Mouse (Mus musculus) adrenal gland, postnatal 36 days (tissue): Measurements from ENCODE around the gene Rnase9. TPM values are rescaled to one million over a fixed set of nuclear protein-coding genes. Genes with fewer than 3 reads are reported as not detected.

ENCODE experiments used
- total RNA-seq, 2 experiments: library from RNA; stranded (reverse); gene quantifications; 2 replicates each; pipeline ENCODE4 v1.2.3; 2021

The Rnase9 gene
- total RNA-seq, 2 experiments from 2014 or later, result not detected

Other genes with a start within 250 kb of the Rnase9 start
- not detected for gene Ccnb1ip1, start 234.1 kb downstream of the Rnase9 start, total RNA-seq
- 10 to 100 TPM; 24.1 to 24.4 TPM for gene Parp2, start 234.0 kb downstream of the Rnase9 start, total RNA-seq
- 10 to 100 TPM; 18.2 to 21.6 TPM for gene Tep1, start 171.3 kb downstream of the Rnase9 start, total RNA-seq
- gene Klhl33, start 144.4 kb downstream of the Rnase9 start, total RNA-seq, result under 1 TPM; 0.50 to 0.63 TPM
- 10 to 100 TPM; 42.9 to 57.8 TPM for gene Osgep, start 117.0 kb downstream of the Rnase9 start, total RNA-seq
- 10 to 100 TPM; 61.0 to 89.4 TPM for gene Apex1, start 116.9 kb downstream of the Rnase9 start, total RNA-seq
- 10 to 100 TPM; 58.5 to 65.6 TPM for gene Pip4p1, start 111.0 kb downstream of the Rnase9 start, total RNA-seq
- gene Pnp, start 110.8 kb downstream of the Rnase9 start, total RNA-seq, result 10 to 100 TPM; 43.1 to 45.2 TPM
- gene Gm49342, start 97.4 kb downstream of the Rnase9 start, total RNA-seq, result 10 to 100 TPM; 37.6 to 46.1 TPM
- 1 to 10 TPM; 2.1 to 2.9 TPM for gene Pnp2, start 85.9 kb downstream of the Rnase9 start, total RNA-seq
- under 1 TPM; 0.23 to 0.26 TPM for gene Rnase10, start 34.1 kb downstream of the Rnase9 start, total RNA-seq
- gene Rnase11, start 8.3 kb upstream of the Rnase9 start, total RNA-seq, result not detected
- gene Rnase12, start 15.8 kb upstream of the Rnase9 start, total RNA-seq, result not detected
- not detected for gene Olfr750, start 32.6 kb upstream of the Rnase9 start, total RNA-seq
- gene Rnase4, start 49.2 kb upstream of the Rnase9 start, total RNA-seq, result 10 to 100 TPM; 40.6 to 52.3 TPM
- 1 to 10 TPM; 5.5 to 5.8 TPM for gene Ang, start 49.3 kb upstream of the Rnase9 start, total RNA-seq
- not detected for gene Eddm3b, start 72.6 kb upstream of the Rnase9 start, total RNA-seq
- gene Rnase6, start 82.0 kb upstream of the Rnase9 start, total RNA-seq, result 1 to 10 TPM in 1 of 2 experiments, under 1 TPM in 1; 0.46 to 1.4 TPM
- gene Rnase1, start 104.9 kb upstream of the Rnase9 start, total RNA-seq, result not detected
- not detected for gene Rnase2b, start 120.4 kb upstream of the Rnase9 start, total RNA-seq
- gene Ang2, start 157.3 kb upstream of the Rnase9 start, total RNA-seq, result not detected
- not detected for gene Ear14, start 161.5 kb upstream of the Rnase9 start, total RNA-seq
- gene Rnase2a, start 214.2 kb upstream of the Rnase9 start, total RNA-seq, result 10 to 100 TPM in 1 of 2 experiments, 1 to 10 TPM in 1; 4.7 to 13.6 TPM